Mouse (Mus musculus) CD4-positive, CD25-positive, alpha-beta regulatory T cell (primary cell): ENCODE data around the gene Prkg1. TPM values are rescaled to one million over a fixed set of nuclear protein-coding genes. Genes with fewer than 3 reads are reported as not detected.

Experiments used
- polyA plus RNA-seq: library from polyadenylated mRNA; unstranded; fragments of 100-300 nt; shearing (Covaris generic); gene quantifications from one replicate; pipeline ENCODE4 v1.2.1, GENCODE M21; 2017

The Prkg1 gene
- 0.12 TPM for polyA plus RNA-seq

DNA sequence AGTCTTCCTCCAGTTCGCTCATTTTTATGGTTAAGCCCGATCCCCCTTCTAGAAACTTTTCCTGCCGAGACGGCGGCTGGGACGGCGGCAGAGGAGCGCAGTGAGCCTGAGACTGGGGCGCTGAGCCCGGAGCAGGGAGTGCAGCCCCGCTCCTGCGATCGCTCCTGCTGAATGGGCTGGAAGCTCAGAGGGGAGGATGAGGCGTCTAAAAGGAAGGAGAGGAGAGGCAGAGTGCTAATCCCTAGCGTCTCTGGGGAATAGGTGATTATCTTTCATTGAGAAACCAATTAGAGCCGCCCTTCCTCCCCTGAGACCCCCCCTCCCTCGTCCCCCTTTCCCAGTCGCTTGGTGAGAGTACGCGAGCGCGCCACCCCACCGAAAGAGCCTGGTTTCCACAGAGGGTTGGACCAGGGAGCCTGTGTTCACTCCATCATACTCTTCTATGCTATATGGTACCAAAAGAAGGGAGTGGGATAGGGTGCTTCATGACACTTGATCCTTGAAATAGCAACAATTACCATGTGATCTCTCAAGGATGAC is at the start of gene Prkg1:
Gene Prkg1, minus strand, starts transcription at position 233 of the 540 bp plus-strand sequence.

DNA sequence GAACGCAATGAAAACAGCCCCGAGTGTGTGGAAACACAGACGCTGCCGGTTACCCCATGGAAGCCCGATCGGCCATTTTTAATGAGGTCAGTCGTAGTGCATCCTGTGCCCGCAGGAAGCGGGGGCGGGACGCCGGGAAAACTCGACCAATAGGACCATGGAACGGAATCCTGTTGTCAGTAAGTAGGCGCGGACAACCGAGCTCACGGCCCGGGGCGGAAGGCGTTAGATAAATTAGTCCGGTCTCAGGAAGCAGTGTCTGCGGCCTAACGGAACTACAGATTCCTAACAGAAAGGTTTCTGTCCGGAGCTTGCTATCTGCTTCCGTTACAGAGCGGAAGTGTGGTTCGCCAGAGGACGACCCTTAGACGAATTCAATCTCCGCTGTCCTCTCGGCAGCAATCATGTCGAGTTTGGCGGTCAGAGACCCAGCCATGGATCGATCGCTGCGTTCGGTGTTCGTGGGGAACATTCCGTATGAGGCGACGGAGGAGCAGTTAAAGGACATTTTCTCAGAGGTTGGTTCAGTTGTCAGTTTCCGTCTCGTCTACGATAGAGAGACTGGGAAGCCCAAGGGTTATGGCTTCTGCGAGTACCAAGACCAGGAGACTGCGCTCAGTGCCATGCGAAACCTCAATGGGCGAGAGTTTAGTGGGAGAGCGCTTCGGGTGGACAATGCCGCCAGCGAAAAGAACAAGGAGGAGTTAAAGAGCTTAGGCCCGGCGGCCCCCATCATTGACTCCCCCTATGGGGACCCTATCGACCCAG is 682.0 kb downstream of the Prkg1 start, which contains the start of gene Cstf2t:
Gene Cstf2t, plus strand, starts transcription at position 176 of the 768 bp plus-strand sequence.

DNA sequence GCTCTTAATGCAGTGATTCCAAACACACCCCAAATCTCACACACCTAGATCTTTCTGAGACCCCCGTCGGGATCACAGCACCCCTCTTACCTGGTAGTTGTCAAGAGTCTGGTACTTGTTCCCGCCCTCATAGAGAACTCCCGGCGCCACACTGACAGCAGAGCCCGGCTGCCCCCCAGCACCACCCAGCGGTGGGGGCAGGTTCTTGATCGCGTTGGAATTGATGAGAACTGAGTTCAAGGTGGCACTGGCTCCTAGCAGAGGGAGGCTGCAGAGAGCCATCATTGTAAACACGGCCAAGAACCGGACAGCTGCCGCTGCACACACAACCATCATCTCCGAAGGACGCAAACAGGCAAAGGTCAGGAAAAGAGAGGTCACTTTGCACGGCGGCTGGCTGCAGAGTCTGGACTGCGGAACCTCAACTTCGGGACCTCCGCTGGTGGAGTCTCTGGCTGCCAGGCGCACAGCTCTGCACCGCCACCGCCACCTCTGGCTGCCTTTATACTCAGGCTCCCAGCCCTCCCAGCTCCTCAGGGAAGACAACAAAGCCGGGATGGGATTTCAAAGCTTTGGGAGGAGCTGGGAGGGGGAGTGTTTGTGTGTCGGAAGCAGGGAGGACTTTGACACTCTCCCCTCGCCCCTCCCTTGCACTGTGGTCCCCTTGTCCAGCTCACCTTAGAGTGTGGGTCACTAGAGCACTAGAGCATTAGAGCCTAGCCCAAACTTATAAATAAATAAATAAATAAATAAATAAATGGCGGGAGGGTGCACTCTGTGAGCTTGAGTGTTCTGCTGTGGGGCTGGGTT is 1215.6 kb downstream of the Prkg1 start, which contains the start of gene Dkk1:
Gene Dkk1, minus strand, starts transcription at position 622 of the 810 bp plus-strand sequence.

Other genes with a start within 250 kb of the Prkg1 start
- gene A1cf, start 103.7 kb upstream of the Prkg1 start, polyA plus RNA-seq: 0.45 TPM